Mouse (Mus musculus): Measurements from ENCODE around the gene Usp1.
"Not testable (repeated sequence)": the region's sequence is repeated elsewhere in the genome, so short reads cannot be mapped to it uniquely, and the experiment has no call there.

Usp1 gene

GRCm38 (mm10) chr4:98979976-98980375, 56.4 kb downstream of the Usp1 start:
- DNase-seq (ENCODE audit: low spot score in 2 of 2): not testable (repeated sequence)

GRCm38 (mm10) chr4:98984701-98985100, 61.1 kb downstream of the Usp1 start:
- DNase-seq (ENCODE audit: low spot score in 2 of 2): no peak
